Mouse (Mus musculus): ENCODE results near the gene Slc43a2. TPM values are rescaled to one million over a fixed set of nuclear protein-coding genes. Genes with fewer than 3 reads are reported as not detected.
"Not testable (repeated sequence)": the region's sequence is repeated elsewhere in the genome, so short reads cannot be mapped to it uniquely, and the experiment has no call there.

The Slc43a2 gene
- polyA plus RNA-seq, 1 experiment from 2014 or later: 4.9 TPM

- Histone ChIP-seq H3K27ac (peak overlapping the region; percentile 62), H3K4me3 (no peak overlapping the region), H3K36me3 (no peaks in the 10 kb centered on the region), H3K4me1 (peaks cover 29% of the 10 kb centered on the region), H3K9me3 (replicated peaks) (no peaks in the 10 kb centered on the region), H3K27me3 (ENCODE audit: low read depth, poor library complexity, severe bottlenecking) (no peaks in the 10 kb centered on the region)
- WGBS: 81% methylated on average over 19 of the region's 19 CpGs
- DNase-seq (ENCODE audit: low spot score): no peak
Measured at GRCm38 (mm10) chr11:75540710-75541581, 9.5 kb downstream of the Slc43a2 start.

GRCm38 (mm10) chr11:75544713-75545112 lies 13.2 kb downstream of the Slc43a2 start:
- no peak overlapping the region for H3K27ac ChIP-seq
- no peak overlapping the region for H3K4me3 ChIP-seq
- DNase-seq (ENCODE audit: low spot score): no peak
- no peaks in the 10 kb centered on the region for H3K9me3 ChIP-seq (replicated peaks)
- no peaks in the 10 kb centered on the region for H3K36me3 ChIP-seq
- H3K4me1 ChIP-seq: peaks cover 19% of the 10 kb centered on the region
- H3K27me3 ChIP-seq (ENCODE audit: low read depth, poor library complexity, severe bottlenecking): no peaks in the 10 kb centered on the region
- WGBS: 93% methylated on average over 9 of the region's 9 CpGs

- Histone ChIP-seq H3K4me1 (peaks cover 22% of the 10 kb centered on the region), H3K27me3 (ENCODE audit: low read depth, poor library complexity, severe bottlenecking) (no peaks in the 10 kb centered on the region), H3K36me3 (no peaks in the 10 kb centered on the region), H3K4me3 (no peak overlapping the region), H3K9me3 (replicated peaks) (no peaks in the 10 kb centered on the region), H3K27ac (no peak overlapping the region)
- WGBS: 89% methylated on average over 4 of the region's 4 CpGs
- DNase-seq (ENCODE audit: low spot score): no peak
Measured at GRCm38 (mm10) chr11:75546057-75546456, 14.6 kb downstream of the Slc43a2 start.

GRCm38 (mm10) chr11:75549658-75550111 lies 18.2 kb downstream of the Slc43a2 start:
- Histone ChIP-seq H3K27ac (peak overlapping the region; percentile 65), H3K36me3 (no peaks in the 10 kb centered on the region), H3K9me3 (replicated peaks) (no peaks in the 10 kb centered on the region), H3K27me3 (ENCODE audit: low read depth, poor library complexity, severe bottlenecking) (no peaks in the 10 kb centered on the region), H3K4me3 (no peak overlapping the region), H3K4me1 (peaks cover 41% of the 10 kb centered on the region)
- WGBS: 41% methylated on average over 5 of the region's 5 CpGs
- DNase-seq (ENCODE audit: low spot score): no peak

GRCm38 (mm10) chr11:75550200-75550946 lies 18.9 kb downstream of the Slc43a2 start:
- Histone ChIP-seq H3K9me3 (replicated peaks) (no peaks in the 10 kb centered on the region), H3K27me3 (ENCODE audit: low read depth, poor library complexity, severe bottlenecking) (no peaks in the 10 kb centered on the region), H3K27ac (peak overlapping the region; percentile 65), H3K4me1 (peaks cover 41% of the 10 kb centered on the region), H3K36me3 (no peaks in the 10 kb centered on the region), H3K4me3 (no peak overlapping the region)
- WGBS: 84% methylated on average over 12 of the region's 12 CpGs
- no peak for DNase-seq (ENCODE audit: low spot score)

DNA sequence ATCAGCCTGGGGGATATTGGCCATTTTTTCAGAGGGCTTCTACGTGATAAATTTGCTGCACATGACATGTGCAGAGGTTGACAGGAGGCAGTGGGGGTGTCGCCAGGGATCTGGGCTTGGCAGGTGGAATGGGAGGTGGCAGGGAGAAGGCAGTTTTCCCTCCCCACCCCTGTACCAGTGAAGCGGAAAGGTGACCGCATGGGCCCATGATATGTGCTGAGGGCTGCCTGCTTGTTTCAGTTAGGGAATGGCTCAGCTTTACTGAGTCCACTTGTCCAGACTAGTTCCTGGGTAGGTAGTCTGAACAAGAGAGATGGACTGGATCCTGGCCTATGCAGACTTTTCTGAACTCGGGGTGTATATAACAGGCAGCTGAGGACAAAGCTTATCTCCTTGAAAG lies 19.8 kb downstream of the Slc43a2 start:
- no peak overlapping the region for H3K4me3 ChIP-seq
- peak overlapping the region; percentile 73; the same call in 1 of the 2 replicates for H3K27ac ChIP-seq
- H3K36me3 ChIP-seq: no peaks in the 10 kb centered on the region
- H3K9me3 ChIP-seq (replicated peaks): no peaks in the 10 kb centered on the region
- WGBS: 87% methylated on average over 5 of the region's 5 CpGs
- H3K27me3 ChIP-seq (ENCODE audit: low read depth, poor library complexity, severe bottlenecking): no peaks in the 10 kb centered on the region
- H3K4me1 ChIP-seq: peaks cover 41% of the 10 kb centered on the region
- no peak for DNase-seq (ENCODE audit: low spot score)

GRCm38 (mm10) chr11:75551961-75552441 lies 20.5 kb downstream of the Slc43a2 start:
- Histone ChIP-seq H3K4me3 (no peak overlapping the region), H3K27me3 (ENCODE audit: low read depth, poor library complexity, severe bottlenecking) (no peaks in the 10 kb centered on the region), H3K27ac (peak overlapping the region; percentile 73), H3K4me1 (peaks cover 41% of the 10 kb centered on the region), H3K36me3 (no peaks in the 10 kb centered on the region), H3K9me3 (replicated peaks) (no peaks in the 10 kb centered on the region)
- DNase-seq (ENCODE audit: low spot score): no peak
- 77% methylated on average over 9 of the region's 9 CpGs for WGBS

DNA sequence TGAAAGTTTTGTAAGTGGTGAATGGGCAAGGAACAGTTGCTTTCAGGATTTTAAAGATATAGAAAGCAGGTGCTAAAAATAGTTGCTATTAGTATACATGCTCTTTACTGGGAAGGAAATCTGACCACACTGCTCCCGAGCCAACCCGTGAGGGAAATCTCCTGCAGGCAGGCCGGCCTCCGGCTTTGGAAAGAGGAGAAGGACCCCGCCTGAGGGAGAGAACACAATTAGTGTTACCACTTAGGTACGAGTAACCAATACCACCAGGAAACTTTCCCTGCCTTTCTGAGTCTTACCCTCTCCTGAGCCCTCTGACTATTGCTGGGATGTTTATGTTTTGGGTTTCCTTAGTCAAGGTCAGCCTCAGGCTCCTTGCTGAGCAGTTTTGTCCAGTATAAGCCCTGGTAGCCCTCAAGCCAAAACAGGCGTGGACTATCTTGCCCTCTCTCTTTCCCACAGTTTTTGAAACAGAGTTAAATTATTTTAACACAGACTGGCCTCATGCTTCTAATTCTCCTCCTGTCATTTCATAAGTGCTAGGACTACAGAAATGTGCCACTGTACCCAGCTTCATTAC lies 21.5 kb downstream of the Slc43a2 start:
- Histone ChIP-seq H3K27ac (no peak overlapping the region), H3K4me1 (peaks cover 41% of the 10 kb centered on the region), H3K36me3 (peaks cover 5% of the 10 kb centered on the region; the same call in 1 of the 2 replicates), H3K27me3 (ENCODE audit: low read depth, poor library complexity, severe bottlenecking) (no peaks in the 10 kb centered on the region), H3K9me3 (replicated peaks) (no peaks in the 10 kb centered on the region), H3K4me3 (no peak overlapping the region)
- no peak for DNase-seq (ENCODE audit: low spot score)
- WGBS: 55% methylated on average over 7 of the region's 7 CpGs

DNA sequence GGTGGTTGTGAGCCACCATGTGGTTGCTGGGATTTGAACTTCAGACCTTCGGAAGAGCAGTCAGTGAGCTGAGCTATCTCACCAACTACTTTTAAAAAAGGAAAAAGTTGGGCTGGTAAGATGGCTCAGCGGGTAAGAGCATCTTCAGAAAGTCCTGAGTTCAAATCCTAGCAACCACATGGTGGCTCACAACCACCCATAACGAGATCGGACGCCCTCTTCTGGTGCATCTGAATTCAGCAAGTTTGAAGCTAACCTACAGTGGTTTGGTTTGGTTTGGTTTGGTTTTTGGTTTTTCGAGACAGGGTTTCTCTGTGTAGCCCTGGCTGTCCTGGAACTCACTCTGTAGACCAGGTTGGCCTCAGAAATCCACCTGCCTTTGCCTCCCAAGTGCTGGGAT lies 24.5 kb downstream of the Slc43a2 start:
- not testable (repeated sequence) for H3K27me3 ChIP-seq (ENCODE audit: low read depth, poor library complexity, severe bottlenecking); H3K36me3 ChIP-seq; H3K9me3 ChIP-seq (replicated peaks); DNase-seq (ENCODE audit: low spot score); H3K4me3 ChIP-seq; H3K27ac ChIP-seq
- 96% methylated on average over 6 of the region's 6 CpGs for WGBS
- peaks cover 30% of the 10 kb centered on the region for H3K4me1 ChIP-seq

GRCm38 (mm10) chr11:75557142-75557541 lies 25.6 kb downstream of the Slc43a2 start:
- Histone ChIP-seq H3K4me3 (no peak overlapping the region), H3K27ac (no peak overlapping the region), H3K9me3 (replicated peaks) (no peaks in the 10 kb centered on the region), H3K36me3 (peaks cover 7% of the 10 kb centered on the region; the same call in 1 of the 2 replicates), H3K4me1 (peaks cover 21% of the 10 kb centered on the region), H3K27me3 (ENCODE audit: low read depth, poor library complexity, severe bottlenecking) (no peaks in the 10 kb centered on the region)
- 87% methylated on average over 6 of the region's 6 CpGs for WGBS
- DNase-seq (ENCODE audit: low spot score): no peak

GRCm38 (mm10) chr11:75558101-75558500 lies 26.6 kb downstream of the Slc43a2 start:
- H3K9me3 ChIP-seq (replicated peaks): no peaks in the 10 kb centered on the region
- H3K4me3 ChIP-seq: no peak overlapping the region
- 92% methylated on average over 1 of the region's 1 CpGs for WGBS
- H3K27me3 ChIP-seq (ENCODE audit: low read depth, poor library complexity, severe bottlenecking): no peaks in the 10 kb centered on the region
- no peak overlapping the region for H3K27ac ChIP-seq
- H3K4me1 ChIP-seq: peaks cover 11% of the 10 kb centered on the region
- peaks cover 12% of the 10 kb centered on the region; the same call in 1 of the 2 replicates for H3K36me3 ChIP-seq
- DNase-seq (ENCODE audit: low spot score): no peak

DNA sequence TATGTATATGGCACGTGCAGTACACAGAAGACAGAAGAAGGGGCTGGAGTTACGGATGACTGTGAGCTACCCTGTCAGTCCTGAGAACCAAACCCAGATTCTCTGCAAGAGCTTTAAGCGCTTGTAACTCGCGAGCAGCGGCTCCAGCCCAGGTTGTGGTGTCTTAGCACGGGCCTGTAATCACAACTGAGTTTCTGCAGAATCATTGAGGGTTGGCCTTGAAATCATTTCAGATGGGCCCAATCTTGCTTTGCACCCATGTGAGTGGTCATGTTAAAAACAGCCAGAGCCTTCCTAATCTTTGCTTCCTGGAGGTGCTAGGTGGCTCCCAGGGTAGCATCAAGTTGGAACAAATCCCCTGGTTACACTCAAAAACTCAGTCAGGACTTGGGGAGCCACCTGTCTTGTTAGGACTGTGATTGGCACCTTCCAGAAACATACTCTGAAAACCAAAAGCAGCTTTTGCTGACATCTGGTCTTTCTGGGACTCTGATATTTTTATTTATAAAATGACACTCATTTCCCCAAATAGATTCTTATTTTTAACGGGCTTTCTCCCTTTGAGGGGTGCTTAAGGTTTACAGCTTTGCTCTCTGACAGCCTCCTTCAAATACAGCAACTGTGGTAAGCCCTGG lies 28.5 kb downstream of the Slc43a2 start:
- DNase-seq (ENCODE audit: low spot score): no peak
- WGBS: 92% methylated on average over 8 of the region's 8 CpGs

More for the DNA sequence above, 28.5 kb downstream of the Slc43a2 start:
- H3K4me3 ChIP-seq: no peak overlapping the region
- no peak overlapping the region for H3K27ac ChIP-seq
- peaks cover 12% of the 10 kb centered on the region for H3K4me1 ChIP-seq
- no peaks in the 10 kb centered on the region for H3K27me3 ChIP-seq (ENCODE audit: low read depth, poor library complexity, severe bottlenecking)
- peaks cover 19% of the 10 kb centered on the region for H3K36me3 ChIP-seq
- no peaks in the 10 kb centered on the region for H3K9me3 ChIP-seq (replicated peaks)

Measured in limb, embryonic 10.5 days (tissue).